Mouse (Mus musculus) embryonic fibroblast, embryonic 13.5 days (primary cell): ENCODE results near the gene Btbd8.

Experiments
- CTCF ChIP-seq: IDR thresholded peaks from 2 replicates; pipeline ENCODE4 v1.5.1; 2011; ENCODE audit warnings: mild to moderate bottlenecking, control low read depth, low read length, moderate library complexity, borderline replicate concordance; ENCODE audit not compliant: insufficient read depth
- POLR2A ChIP-seq: IDR thresholded peaks from 2 replicates; pipeline ENCODE4 v1.6.1; 2011; ENCODE audit warnings: low read depth, mild to moderate bottlenecking, control low read depth, low read length, moderate library complexity

DNA sequence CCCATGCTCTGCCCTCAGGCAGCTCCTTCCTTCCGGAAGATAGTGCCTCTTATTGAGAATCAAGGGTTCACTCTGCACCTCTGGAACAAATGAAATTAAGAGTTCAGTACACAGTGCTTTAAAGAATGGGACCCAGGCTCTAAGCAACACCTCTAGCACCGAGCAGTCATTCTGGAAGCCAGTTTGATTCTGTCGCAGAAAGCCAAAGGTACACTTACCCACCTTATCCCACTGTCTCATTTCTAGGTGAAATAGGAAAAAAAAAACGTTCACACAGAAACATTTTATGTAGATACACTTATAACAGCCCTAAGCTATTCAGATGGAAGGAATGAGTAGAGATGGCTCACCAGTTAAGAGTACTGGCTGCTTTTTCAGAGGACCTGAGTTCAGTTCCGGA is 35.4 kb upstream of the Btbd8 start, which contains the start of gene Ephx4:
- no peak for TF ChIP-seq POLR2A
- TF ChIP-seq CTCF: no peak
